Mouse (Mus musculus) cerebellum, adult 11-12 months (tissue): ENCODE data around the gene Agpat4.

Experiments
- DNase-seq: peaks from one replicate; pipeline ENCODE4 v3.0.0; 2022

The Agpat4 gene

DNA sequence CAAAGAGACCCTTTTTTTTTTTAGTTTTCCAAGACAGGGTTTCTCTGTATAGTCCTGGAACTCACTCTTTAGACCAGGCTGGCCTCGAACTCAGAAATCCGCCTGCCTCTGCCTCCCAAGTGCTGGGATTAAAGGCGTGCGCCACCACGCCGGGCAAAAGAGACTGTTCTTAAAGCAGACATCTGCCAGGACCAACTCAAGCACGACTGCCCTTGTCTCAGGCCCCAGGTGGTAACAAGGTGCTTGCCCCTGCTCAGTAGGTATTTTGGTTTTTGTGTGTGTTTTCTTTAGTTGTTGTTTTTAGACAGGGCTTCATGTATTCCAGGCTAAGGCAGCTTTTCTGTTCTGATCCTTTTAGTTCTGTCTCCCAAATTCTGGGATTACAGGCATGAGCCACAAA, 43.4 kb downstream of the Agpat4 start:
- no peak for DNase-seq

DNA sequence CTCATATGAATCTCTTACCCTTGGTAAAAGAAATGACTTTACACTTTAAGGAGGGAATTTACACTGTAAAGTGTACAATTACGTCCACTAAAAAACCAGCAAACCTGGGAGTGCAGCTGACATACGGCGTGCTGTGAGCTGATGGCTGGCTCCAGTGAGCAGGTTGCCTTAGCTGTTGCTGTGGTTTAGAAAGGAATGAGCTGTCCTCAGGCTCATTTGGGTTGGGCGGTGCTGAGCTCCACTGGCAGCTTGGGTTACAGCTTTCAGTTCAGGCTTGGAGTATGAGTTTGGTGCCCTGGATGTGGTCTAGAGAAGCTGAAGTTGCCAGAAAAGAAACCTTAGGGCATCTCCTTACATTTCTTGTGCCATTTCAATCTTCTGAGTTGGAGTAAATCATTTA, 44.3 kb downstream of the Agpat4 start:
- no peak for DNase-seq

DNA sequence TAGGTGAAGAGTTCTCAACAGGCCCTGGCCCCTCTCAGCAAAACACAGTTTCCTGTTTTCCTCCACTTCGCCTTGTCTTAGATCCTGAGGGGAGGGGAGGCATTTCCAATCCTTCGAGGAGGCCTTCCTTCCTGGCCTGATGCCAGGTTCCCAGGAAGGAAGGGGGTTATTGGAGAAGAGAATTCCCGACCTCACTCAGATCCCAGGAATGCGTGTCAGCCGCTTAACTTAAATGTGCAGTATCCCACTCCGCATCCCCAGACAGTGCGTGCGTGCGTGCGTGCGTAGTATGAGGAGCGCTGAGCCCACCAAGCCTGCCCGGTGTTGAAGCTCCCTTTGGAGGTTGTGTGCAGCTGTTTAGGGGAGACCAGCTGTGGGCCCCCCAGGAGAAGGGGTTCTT, 44.9 kb downstream of the Agpat4 start:
- no peak for DNase-seq

DNA sequence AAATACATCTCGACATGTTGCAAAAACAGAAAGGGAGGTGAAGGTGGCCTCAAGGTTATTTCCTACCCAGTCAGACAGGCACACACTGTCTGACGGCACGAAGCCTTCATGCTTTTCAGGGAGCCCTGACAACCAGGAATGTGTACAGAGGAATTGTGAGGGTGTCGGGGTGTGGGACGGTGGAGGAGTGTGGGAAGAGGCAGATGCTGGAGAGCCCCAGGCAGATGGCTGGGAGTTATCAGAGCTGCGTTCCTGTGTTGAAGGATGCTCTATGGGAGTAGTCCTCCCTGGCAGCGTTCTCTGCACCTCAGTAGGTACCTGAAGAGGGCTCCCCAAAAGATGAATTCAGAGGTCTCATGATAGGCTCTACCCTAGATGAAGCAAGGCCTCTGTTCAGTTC, 45.4 kb downstream of the Agpat4 start:
- DNase-seq: no peak

DNA sequence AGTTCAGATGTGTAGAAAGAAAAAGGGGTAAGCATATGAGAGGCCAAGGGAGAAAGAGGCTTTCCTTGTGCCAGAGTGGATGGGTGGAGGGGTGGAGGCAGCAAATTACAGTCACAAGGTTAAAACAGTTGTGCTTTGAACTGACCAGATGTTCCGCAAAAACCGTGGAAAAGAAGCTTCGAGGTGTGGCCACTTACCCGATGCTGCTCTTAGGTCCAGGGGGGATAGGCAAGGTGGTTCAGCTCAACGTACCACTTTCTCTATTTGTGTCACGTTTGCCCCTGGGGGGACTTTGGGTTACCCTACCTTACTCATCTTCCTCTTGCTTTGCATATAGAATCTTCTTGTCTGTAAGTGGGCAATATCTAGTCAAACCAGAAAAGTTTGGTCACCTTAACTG, 46.0 kb downstream of the Agpat4 start:
- DNase-seq: no peak

DNA sequence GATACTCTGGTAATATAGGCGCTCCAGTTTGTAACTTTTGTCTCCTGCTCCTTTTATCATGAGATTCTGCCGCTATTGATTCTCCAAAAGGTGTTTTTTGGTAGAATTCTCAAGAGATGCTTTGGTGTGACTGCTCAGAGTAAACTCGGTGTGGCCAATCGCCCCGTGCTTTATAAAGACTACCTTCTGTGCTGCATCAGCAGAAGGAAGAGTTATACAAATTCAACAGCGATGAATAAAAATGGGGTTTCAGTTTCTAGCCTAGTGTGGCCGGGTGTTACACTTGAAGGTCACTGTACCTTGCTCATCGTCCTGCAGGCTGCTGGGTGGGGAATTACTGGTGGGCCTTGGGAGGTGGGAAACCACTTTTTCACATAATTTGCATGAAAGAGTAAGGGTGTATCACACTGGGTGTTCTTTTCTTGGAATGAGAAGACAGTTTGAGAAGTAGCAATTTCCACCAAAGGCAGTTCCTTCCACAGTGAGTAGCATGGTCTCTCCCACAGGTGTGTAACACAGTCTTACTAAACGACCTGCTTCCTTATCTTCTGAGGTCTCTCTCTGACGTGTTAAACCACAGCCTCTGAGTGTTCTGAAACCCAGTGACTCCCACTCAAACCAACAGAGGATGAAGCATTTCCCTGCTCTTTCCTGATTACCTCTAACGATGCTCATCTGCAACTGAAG, 46.6 kb downstream of the Agpat4 start:
- DNase-seq: no peak

DNA sequence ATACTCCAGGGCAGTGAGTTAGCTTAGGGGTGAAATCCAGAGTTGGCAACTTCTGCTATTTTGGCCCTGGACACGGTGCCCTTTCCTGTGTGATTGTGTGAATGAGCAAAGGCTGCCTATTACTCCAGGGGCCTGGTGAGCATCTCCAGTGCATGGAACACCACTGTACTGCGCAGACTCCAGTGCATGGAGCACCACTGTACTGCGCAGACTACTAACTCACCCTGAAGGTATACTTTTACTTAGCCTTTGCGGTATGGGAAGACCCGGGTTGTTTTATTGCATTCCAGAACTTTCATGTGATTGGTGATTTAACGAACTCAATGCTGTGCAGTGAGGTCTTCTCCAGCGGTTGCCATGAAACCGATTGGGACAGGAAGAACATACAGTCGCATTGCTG, 47.2 kb downstream of the Agpat4 start:
- DNase-seq: no peak

DNA sequence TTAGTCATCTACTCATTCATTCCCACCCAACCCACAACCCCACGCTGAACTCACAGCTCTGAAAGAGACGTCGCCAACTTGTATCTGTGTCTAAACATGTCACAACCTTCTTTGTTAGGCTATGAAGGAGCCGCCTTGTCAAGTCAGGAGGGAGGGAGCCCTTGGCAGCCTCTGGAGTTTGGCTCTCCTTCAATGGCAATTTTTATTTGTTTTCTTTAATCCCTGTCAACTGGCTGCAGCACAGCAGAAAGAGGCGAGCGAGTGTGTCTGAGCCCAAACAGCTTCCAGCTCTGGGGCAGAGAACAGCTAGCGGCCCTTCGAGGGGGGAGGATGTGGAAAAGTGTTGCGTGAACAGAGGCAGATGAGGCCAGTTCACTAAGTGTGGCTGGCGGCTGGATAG, 50.0 kb downstream of the Agpat4 start:
- DNase-seq: peak; percentile 49

DNA sequence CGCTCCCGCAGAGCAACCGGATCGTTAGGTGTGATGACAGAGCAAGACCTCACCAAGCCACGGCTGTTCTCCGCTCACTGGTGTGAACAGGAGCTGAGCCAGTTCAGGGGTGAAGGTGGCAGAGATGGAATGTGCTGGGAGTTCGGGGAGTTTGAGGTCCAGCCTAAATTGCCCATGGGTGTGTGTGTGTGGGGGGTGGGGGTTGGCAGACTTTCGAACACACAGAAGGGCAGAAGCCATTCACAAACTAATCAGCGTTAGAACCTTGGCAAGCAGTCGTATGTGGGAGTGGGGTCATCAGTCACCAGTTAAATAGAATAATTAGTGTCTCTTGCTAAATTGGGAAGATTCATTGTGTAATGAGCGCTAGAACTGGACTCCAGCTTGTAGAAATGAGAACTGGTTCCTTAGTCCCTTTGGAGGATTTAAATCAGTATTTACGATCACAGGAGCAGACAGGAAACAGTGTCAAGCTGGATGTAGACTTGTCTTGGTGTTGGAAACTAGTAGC, 50.9 kb downstream of the Agpat4 start:
- no peak for DNase-seq

DNA sequence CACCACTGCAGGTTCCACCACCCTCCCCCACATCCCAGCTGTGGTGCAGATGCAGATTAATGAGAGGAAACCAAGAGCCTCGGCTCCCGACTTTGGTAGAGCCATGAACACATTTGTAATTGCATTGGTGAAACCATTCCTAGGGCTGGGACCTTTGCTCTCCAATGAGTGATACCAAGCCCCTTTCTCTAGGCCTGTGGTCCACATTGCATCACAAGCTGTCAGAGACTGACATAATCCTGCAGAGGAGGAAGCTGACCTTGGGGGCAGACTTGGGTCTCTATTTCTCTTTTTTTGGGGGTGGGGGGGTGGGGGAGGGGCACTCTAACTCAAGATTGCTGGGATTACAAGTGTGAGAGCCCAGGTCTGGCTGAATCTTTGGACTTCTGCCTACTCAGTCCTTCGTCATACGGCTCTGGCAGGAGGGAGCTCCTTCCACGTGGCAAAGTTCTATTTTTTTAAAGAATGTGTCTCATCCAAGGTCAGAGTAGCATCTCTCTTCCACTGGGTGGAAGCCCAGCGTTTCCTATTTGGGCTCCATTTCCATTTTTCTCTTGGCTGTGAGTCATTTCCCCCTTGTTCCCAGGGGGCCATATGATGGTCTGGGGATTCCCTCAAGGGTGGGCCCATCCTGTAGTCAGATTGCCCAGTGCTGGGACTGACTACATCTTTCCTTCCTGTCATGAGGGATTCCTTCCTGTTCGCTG, 52.4 kb downstream of the Agpat4 start:
- no peak for DNase-seq

DNA sequence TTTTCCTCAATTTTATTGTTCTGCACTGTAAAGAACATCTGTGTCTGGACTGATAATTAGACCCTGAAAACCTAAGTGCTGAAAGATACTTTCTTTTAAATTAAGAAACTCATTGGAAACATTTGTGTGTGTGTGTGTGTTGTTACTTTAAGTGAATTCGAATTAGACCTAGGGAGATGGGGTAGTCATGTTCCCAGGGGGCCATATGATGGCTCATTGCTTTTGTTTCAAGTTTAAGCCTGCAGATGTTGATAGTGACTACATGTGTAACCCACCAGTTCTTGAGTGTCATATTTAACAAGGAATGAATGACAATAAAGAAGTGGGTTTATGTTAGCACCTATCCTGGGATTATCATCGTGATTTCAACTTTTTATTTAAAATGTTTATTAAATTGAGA, 53.2 kb downstream of the Agpat4 start:
- no peak for DNase-seq

DNA sequence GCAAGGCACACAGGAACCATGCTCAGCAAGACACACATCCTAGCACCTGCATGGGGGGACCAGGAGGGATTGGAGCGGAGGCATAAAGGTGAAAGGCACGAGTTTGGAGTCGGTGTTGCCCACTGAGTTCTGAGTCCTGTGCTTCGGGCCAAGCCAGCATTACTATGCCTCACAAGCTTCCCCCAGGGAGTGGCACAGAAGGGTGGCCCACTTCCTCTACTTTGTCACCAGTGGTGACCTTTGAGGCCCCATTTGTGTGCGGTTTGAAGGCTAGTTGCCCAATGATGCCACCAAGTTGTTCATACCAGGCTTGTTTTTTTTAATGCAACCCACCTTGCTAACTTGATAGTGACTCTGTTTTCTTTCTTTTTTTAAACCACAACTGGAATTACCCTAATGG, 55.7 kb downstream of the Agpat4 start:
- DNase-seq: no peak

DNA sequence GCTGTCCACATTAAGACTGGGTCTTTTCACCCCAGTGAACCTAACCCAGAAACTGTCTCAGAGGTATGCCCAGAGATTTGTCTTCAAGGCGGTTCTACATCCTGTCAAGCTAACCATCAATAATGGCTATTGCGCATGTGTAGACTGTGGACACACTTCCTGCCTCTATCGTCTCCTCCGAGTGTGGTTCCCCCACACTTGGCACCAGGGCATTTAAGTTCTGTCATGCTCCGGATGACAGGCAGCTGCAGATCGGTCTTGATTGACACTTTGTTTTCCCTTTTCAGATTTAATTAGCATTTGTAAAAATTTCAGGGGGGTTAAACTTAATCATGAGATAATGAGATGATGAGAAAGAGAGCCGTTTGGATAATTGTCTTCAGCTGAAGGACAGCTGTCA, 56.4 kb downstream of the Agpat4 start:
- DNase-seq: no peak

DNA sequence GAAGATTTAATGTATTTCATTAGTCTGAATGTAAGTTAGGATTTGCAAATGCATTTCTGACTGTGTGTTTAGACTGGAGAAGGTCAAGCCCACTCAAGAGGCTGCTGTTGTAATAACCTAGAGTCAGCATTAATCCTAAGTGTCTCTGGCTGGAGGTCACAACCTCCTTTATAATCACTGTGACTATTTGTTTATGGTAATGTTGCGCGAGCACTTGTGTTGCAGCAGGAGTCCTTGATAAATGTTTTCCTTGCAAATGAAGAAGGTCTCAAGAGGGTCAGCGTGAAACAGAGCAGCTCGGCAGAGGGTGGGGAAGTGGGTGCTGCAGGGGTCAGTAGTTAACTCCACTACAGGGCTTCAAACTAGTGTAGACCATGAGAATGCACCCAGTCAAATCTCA, 57.1 kb downstream of the Agpat4 start:
- DNase-seq: no peak

DNA sequence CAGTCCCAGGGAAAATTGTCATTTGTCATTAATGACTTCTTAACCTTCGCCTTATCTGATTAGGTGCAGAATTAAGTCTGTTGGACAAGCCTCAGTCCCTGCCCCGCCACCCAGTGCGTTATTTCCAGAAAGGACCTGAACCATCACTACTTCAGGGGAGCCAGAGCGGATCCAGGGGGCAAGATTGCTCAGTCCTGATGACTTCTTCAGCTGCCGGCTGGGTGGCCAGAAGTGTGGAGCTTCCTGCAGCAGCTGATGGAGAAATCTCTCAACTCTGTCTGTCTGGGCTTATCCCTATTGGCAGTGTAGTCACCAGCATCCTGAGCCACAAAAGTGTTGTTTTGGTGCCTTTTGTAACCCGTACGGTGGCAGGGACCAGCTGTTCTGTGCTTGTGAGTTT, 60.8 kb downstream of the Agpat4 start:
- DNase-seq: no peak

DNA sequence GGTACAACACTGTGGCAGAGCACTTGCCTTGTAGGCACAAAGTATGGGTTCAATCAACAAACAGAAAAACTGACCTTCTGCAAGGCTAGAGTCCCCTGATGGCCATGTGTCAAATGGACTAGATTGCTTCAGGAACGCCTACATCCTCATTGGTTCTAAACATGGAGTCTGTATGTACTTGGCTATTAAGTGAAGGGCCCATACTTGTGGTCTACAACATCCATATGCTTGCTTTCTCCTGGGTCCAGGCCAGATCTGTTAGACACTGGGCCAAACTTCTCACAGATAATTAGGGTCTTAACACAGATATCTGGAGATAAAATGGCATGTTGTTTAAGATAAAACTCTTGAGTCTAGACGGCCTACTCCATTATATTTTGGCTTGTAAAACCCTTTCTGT, 61.3 kb downstream of the Agpat4 start:
- DNase-seq: no peak

DNA sequence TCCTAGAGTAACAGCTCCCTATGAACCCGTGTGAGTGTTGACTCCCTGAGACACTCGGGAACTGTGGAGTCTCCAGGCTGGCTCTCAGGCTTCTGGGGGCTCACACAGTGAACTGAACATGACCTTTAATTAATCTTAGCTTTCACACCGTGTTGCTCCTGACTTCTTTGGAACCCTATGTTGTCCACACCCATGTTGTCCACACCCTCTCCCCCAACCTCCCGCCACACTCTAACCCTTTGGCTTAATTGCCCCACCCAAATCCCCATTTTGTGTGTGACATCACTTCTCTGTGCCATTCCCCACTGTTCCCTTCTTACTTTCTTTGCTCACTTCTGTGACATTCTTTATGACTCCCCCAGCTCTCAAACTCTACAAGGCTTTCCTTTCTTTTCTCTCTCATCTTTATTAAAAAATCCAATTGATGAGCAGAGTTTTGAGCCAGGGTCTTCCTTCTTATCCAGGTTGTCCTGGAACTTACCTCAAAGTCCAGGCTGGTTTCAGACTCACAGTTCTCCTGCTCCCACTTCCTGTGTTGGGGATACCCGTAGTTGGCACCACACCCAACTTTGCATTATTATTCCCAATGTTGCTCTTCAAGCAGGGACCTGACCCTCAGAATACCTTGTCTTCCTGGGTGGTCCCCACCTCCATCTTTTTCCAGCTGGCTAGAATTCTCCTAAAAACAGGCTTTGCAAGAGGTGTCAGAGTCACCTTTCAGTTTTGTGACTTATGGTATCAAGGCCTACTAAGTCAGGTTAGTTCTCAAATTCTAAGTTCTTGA, 64.4 kb downstream of the Agpat4 start:
- no peak for DNase-seq

DNA sequence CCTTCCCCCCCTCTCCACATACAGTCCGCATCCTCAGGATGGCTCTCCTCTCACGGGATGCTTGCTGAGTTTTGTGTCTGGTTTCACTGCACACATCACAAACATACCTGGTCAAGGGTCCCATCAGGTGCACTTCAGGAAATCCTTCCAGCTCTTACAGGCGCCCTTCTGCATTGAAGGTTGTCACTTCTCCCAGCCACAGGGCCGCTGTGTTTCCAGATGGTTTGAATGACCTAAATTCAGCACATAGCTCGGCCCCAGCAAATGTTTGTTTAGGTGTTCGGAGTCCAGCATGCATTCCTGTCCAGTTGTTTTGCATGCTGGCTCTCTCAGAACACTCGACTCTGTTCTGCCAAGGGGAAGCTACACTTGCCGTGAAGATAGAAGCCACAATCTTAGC, 65.8 kb downstream of the Agpat4 start:
- DNase-seq: no peak

DNA sequence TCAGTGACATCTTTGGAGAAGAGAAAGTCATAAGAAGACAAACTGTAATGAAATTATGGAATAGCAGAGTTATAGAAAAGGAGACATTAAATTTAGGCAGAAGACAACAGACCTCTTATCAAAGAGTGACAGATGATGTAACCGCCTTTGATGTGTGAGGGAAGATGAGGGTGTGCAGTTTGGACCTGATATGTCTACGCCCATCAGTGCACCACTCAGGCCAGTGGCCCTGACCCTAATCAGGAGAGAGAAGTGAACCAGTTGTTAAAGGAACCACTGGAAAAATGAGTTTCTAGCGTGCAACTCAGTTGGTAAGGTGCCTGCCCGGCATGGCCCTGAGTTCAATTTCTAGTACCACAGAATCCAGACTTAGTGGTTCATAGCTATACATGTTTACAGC, 67.4 kb downstream of the Agpat4 start:
- no peak for DNase-seq

DNA sequence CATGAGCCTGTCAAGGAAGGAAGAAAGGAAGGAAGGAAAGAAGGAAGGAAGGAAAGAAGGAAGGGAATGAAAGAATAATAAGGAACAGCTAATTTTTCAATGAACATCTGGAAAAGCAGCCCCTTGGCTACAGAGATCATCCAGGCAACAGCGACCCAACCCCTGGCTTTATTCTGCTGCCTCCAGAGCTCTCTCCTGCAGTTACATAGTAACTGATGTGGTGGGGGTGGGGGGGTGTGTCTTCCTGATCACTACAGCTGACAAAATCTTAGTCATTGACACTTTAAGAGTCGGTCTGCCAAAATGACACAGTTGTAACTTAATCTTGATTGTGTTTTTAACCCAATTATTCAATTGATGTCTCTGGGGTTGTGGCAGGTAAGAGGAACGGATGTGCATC, 67.8 kb downstream of the Agpat4 start:
- DNase-seq: no peak

DNA sequence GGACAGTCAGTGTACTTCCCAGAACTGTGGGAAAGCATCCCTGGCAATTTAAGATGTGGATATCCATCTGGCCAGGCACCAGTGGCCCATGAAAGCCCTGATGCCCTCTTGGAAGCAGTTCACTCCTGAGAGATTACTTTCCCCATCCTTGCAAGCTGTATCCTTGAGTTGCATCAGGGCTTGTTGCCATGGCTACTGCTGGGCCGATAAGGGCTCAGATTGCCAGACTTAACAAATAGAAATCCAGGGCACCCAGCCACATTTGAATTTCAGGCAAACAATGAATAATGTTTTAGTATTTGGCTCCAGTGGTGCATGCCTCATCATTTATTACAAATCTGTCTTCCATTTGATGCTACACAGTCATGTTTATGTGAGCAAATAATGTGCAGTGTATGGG, 69.3 kb downstream of the Agpat4 start:
- DNase-seq: no peak

DNA sequence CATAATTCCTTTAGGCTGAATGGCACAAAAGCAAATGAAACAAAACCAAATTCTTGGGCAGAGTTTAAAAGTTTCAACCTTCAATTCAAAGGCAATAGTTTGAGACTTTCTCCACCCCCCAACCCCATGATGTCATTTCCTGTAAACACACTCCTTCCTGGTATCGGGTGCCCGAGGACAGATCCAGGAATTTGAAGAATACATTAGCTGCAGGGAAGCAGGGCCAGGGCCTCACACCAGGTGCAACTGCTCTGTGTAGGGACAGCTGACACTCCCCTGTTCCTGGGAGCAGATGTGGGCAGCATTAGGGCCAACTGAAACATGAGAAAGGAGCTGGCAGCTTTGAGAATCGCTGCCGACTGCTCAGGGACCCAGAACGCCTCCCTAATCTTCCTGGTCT, 76.6 kb downstream of the Agpat4 start:
- DNase-seq: no peak

DNA sequence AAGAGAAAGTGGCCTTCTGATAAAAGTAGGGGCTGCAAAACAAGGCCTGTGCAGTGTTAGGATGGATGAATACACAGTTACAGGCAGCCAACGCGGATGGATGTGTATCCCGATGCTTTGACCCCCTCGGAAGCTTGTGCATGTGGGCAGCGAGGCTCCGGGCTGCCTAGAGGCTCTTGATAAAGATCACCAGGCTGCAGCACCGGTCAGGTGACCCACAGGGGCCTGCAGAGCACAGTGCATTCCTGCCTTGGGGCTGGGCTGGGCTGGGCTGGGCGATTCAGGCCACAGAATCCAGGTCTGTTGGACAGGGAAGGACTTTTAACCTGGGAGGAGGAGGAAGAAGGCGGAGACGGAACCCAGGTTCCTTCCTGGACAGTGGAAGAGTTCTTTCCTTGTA, 77.1 kb downstream of the Agpat4 start:
- DNase-seq: no peak

DNA sequence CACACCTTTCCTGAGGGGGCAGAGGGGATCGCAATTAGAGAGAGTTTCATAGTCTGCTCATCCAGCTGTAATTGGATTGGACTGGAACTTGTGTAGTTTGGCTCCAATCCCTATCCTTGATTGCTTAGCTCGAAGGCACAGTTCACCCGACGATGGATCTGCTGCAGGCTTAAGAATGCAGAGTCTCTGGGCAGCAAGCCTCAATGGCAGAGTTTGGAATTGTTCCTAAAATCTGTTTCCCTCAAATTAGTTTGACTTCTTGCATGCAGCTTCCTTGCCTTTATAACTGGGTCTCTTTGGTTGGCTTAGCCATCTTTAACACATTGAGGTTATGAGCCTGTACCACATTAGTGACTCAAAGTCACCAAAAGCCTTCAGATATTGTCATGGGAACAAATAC, 81.4 kb downstream of the Agpat4 start:
- DNase-seq: no peak
